Mouse (Mus musculus): Measurements from ENCODE around the gene Nek9. TPM values are rescaled to one million over a fixed set of nuclear protein-coding genes. Genes with fewer than 3 reads are reported as not detected.

Nek9 gene
- polyA plus RNA-seq (2015; fragmentation: Nextera tagmentation; extraction: Ambion mirVana) = 12.3 and 15.0 TPM in 2 replicates

DNA sequence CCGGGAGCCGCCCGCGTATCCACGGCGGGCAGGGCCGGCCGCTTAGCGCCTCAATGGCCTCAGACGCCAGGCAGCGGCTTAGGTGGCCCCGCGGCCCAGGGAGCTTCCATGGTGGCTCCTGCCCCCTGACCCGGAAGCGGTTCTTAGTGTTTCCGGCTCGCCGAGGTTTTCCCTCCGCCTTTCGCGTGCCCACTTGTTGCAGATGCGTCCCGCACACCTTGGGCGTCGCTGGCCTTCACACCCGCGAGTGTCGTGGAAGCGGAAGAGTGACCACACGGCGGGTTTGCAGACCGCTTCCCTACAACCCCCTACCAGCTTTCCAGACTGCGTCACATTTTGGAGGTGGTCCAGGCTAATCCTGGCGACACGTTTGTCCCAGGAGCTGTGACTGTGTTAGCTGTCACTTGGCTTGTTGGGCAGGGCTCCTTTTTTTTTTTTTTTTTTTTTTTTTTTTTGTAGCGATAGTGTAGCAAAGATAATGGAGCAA, at the start of gene Nek9:
Nek9 (minus strand) TSS at position 120 of the 487 bp plus-strand sequence.

DNA sequence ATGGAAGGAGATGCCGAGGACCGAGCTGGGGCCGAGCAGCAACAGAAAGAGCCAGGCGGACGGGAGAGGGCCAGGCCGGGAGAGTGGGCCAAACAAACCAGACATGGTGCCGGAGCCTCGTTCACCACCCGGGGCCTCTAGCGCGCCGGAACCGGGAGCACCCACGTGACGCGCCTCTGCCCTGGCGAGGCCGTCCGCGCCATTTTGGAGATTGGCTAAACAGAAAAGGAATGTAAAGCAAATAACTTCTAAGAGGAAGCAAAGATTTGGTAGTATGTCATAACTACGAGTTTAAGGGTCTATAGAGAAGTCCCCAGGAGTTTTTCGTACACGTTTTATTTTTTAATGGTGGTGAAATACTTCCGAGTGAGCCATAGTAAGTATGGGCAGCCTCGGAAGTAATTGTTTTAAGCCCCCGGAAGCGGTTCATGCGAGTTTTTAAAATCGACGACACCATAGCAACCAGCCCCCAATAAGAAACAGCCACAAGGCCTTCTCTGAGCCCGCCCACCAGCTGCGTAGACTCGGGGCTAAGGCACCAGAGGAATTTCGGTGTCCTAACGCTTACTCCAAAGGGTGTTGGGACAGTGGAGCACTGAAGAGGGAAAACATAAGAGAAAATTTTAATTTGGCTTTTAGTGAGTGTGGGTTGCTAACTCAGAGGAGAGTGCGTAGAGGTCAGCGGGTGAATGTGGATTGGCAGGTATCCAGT, 35.6 kb upstream of the Nek9 start, which contains the start of gene Tmed10:
Tmed10 (minus strand) TSS at position 287 of the 712 bp plus-strand sequence.

GRCm38 (mm10) chr12:85288486-85289156, 50.5 kb downstream of the Nek9 start, which contains the start of gene Zc2hc1c:
Gene Zc2hc1c, plus strand, starts transcription at chr12:85288591.

DNA sequence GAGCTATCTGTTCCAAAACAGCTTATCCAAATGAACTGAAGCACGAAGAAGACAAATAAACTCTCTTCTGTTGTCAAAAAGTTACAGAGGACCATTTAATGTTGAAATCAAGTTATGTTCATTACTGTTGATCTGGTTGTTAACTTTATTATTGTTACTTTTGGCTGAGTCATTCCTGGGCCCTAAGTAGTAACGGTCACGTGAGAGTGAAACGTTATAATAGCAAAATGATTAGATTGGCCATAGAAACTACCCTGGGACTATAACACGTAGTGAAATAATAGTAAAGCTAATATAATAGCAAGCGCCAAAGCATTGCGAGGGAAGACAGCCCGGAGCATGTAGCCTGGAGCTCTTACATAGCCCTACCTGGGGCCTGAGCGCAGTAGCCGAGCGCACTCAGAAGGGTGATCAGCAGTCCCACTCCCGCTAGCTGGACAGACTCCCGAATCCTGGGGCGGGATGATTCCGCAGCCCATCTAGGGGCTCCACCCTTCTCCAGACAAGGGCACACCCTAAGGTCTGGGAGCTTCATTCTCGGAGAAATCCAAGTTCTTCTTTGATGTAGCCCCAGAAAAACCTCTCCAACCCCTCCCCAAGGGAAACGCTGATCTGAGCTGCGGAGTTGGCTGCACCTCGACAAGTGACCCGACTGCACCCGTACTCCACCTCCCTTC, 51.2 kb downstream of the Nek9 start, which contains the start of gene Acyp1:
Acyp1 (minus strand) TSS at position 630 of the 677 bp plus-strand sequence.

GRCm38 (mm10) chr12:85270319-85270718, 68.8 kb downstream of the Nek9 start, which contains the start of gene Mlh3:
Gene Mlh3, minus strand, starts transcription at chr12:85270599.

Other genes starting within 250 kb of the Nek9 start
- 2.0 and 3.1 TPM in 2 replicates for gene Prox2, start 228.6 kb downstream of the Nek9 start, polyA plus RNA-seq (2015; fragmentation: Nextera tagmentation; extraction: Ambion mirVana)
- 157 and 160 TPM in 2 replicates for gene Dlst, start 228.5 kb downstream of the Nek9 start, polyA plus RNA-seq (2015; fragmentation: Nextera tagmentation; extraction: Ambion mirVana)
- gene Rps6kl1, start 188.1 kb downstream of the Nek9 start, polyA plus RNA-seq (2015; fragmentation: Nextera tagmentation; extraction: Ambion mirVana) = 0.46 and 0.50 TPM in 2 replicates
- gene Pgf, start 161.6 kb downstream of the Nek9 start, polyA plus RNA-seq (2015; fragmentation: Nextera tagmentation; extraction: Ambion mirVana) = 4.1 and 5.0 TPM in 2 replicates
- 82.7 and 82.9 TPM in 2 replicates for gene Eif2b2, start 119.9 kb downstream of the Nek9 start, polyA plus RNA-seq (2015; fragmentation: Nextera tagmentation; extraction: Ambion mirVana)
- gene Mlh3, start 68.8 kb downstream of the Nek9 start, polyA plus RNA-seq (2015; fragmentation: Nextera tagmentation; extraction: Ambion mirVana) = 3.7 and 4.5 TPM in 2 replicates
- gene Acyp1, start 50.9 kb downstream of the Nek9 start, polyA plus RNA-seq (2015; fragmentation: Nextera tagmentation; extraction: Ambion mirVana) = 38.8 and 43.3 TPM in 2 replicates
- 0.71 and 0.83 TPM in 2 replicates for gene Zc2hc1c, start 50.8 kb downstream of the Nek9 start, polyA plus RNA-seq (2015; fragmentation: Nextera tagmentation; extraction: Ambion mirVana)
- gene Tmed10, start 35.5 kb upstream of the Nek9 start, polyA plus RNA-seq (2015; fragmentation: Nextera tagmentation; extraction: Ambion mirVana) = 197 and 209 TPM in 2 replicates
- gene Fos, start 134.5 kb upstream of the Nek9 start, polyA plus RNA-seq (2015; fragmentation: Nextera tagmentation; extraction: Ambion mirVana) = 10.3 and 23.9 TPM in 2 replicates